Comparison of ENCODE assay signal across 20 mouse cellular contexts in the genomic region with DNA sequence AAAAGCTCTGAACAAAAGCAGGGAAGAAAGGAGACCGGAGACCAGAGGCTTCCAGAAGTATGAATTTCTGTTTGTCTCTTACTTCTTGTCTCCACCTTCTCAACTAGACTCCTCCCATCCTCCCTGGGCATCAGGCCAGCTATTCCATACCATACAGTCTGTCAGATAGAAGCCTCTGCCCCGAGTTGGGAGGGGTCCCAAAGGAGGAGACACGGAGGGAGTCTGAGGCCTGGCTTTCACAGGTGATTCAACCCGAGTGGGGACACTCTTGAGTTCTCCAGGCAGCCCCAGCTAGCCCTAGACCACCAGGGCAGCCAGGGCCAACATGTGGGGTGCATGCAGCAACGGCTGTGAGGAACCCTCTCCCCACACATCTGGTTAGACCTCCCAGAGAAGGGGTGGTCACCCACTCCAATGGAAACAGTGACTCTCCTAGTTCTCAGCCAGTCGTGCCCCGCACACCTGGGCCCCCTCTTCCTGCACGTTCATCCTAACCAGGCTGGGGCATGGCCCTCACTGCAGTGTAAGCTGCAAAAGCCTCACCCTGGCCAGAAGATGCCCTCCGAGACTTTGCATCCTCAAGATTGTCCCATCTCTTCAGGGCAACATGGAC. TPM values are rescaled to one million over a fixed set of nuclear protein-coding genes. Genes with fewer than 3 reads are reported as not detected.
A peak's percentile ranks its signal among the peaks of the same experiment; 100 is the strongest.
DNase-seq lines count a peak whose midpoint lies in the region; ATAC-seq and TF ChIP-seq lines count a peak whose summit lies in the region.
"Had no signal": no experiment of that assay in that cellular context is flagged by ENCODE, and none has a peak within 500 bp of the region (broad histone marks: within the 10 kb centered on the region; RNA-seq: fewer than 3 reads in every experiment).

No protein-coding gene starts in this region.

- no peak for DNase-seq in embryonic facial prominence, embryonic 10.5 days (ENCODE audit: low spot score)
- peak; percentile 33 for DNase-seq in kidney, postnatal 10 days
- no peak for DNase-seq in kidney, postnatal 36 days
- DNase-seq in brain, embryonic 14.5 days (ENCODE audit: low read depth), result peak; percentile 43
- peak; percentile 33 for DNase-seq in limb, embryonic 10.5 days (ENCODE audit: low spot score)
- no peak for DNase-seq in left cerebral cortex, adult 11 months (ENCODE audit: low spot score)
- DNase-seq: adrenal gland, adult 2 months; cerebellum, adult 11 months; cerebellum, postnatal 25 days; kidney, adult 11 months; kidney, postnatal 14 days; lung, postnatal 14 days had no signal

- H3K4me1 ChIP-seq in embryonic facial prominence, embryonic 12.5 days, result peaks cover 57% of the 10 kb centered on the region
- H3K4me1 ChIP-seq in embryonic facial prominence, embryonic 10.5 days, result peaks cover 81% of the 10 kb centered on the region
- H3K4me1 ChIP-seq in limb, embryonic 10.5 days, result peaks cover 84% of the 10 kb centered on the region
- H3K4me1 ChIP-seq in kidney, embryonic 14.5 days (ENCODE audit: control insufficient read depth, insufficient read depth, low read length), result peaks cover 36% of the 10 kb centered on the region

- no peak for TF ChIP-seq CTCF in brain, embryonic 14.5 days (IDR thresholded peaks at IDR 0.05; ENCODE audit: borderline replicate concordance, extremely low read depth, insufficient read depth, insufficient read length)

- H3K9ac ChIP-seq in embryonic facial prominence, embryonic 12.5 days, result no peak overlapping the region
- no peak overlapping the region; the same call in 1 of the 2 replicates for H3K9ac ChIP-seq in kidney, embryonic 14.5 days (ENCODE audit: low read depth, low read length)
- H3K9ac ChIP-seq: forebrain, embryonic 12.5 days; liver, embryonic 15.5 days; neural tube, embryonic 12.5 days had no signal

- no peaks in the 10 kb centered on the region for H3K9me3 ChIP-seq in embryonic facial prominence, embryonic 12.5 days
- no peaks in the 10 kb centered on the region for H3K9me3 ChIP-seq in embryonic facial prominence, embryonic 10.5 days
- no peaks in the 10 kb centered on the region for H3K9me3 ChIP-seq in limb, embryonic 10.5 days (replicated peaks)
- H3K9me3 ChIP-seq in kidney, embryonic 14.5 days (ENCODE audit: control insufficient read depth, low read length), result no peaks in the 10 kb centered on the region
- H3K9me3 ChIP-seq: forebrain, embryonic 12.5 days; liver, embryonic 15.5 days; neural tube, embryonic 12.5 days had no signal

- WGBS in embryonic facial prominence, embryonic 12.5 days, result 54% methylated on average over 9 of the region's 9 CpGs
- WGBS in embryonic facial prominence, embryonic 10.5 days, result 61% methylated on average over 9 of the region's 9 CpGs
- WGBS in limb, embryonic 10.5 days, result 71% methylated on average over 9 of the region's 9 CpGs
- 65% methylated on average over 9 of the region's 9 CpGs for WGBS in kidney, embryonic 14.5 days

- H3K4me2 ChIP-seq in embryonic facial prominence, embryonic 12.5 days (replicated peaks), result peak overlapping the region; percentile 25
- no peak overlapping the region for H3K4me2 ChIP-seq in kidney, embryonic 14.5 days (replicated peaks; ENCODE audit: low read depth, low read length)
- H3K4me2 ChIP-seq: forebrain, embryonic 12.5 days; heart, embryonic 11.5 days; liver, embryonic 15.5 days; neural tube, embryonic 12.5 days had no signal

- no peak for ATAC-seq in embryonic facial prominence, embryonic 12.5 days (ENCODE audit: insufficient number of reproducible peaks, insufficient read depth, low FRiP score, low TSS enrichment)
- no peak for ATAC-seq in kidney, embryonic 14.5 days (ENCODE audit: low FRiP score, low TSS enrichment)
- ATAC-seq: CD4-positive, CD25-positive, alpha-beta regulatory T cell, adult 4 months had no signal

- no peak overlapping the region for H3K4me3 ChIP-seq in embryonic facial prominence, embryonic 12.5 days
- H3K4me3 ChIP-seq in embryonic facial prominence, embryonic 10.5 days, result no peak overlapping the region
- H3K4me3 ChIP-seq in limb, embryonic 10.5 days, result peak overlapping the region; percentile 81; the same call in 1 of the 2 replicates
- no peak overlapping the region for H3K4me3 ChIP-seq in kidney, embryonic 14.5 days (ENCODE audit: low read length)
- H3K4me3 ChIP-seq: forebrain, embryonic 12.5 days; liver, embryonic 15.5 days; neural tube, embryonic 12.5 days had no signal

- no peak for TF ChIP-seq POLR2A in brain, embryonic 14.5 days (IDR thresholded peaks at IDR 0.05; ENCODE audit: borderline replicate concordance, extremely low read depth, insufficient read depth, insufficient read length, poor library complexity, severe bottlenecking)

- peaks cover 57% of the 10 kb centered on the region for H3K27me3 ChIP-seq in embryonic facial prominence, embryonic 12.5 days
- H3K27me3 ChIP-seq in embryonic facial prominence, embryonic 10.5 days (replicated peaks; ENCODE audit: low read depth, poor library complexity, severe bottlenecking), result peaks cover 100% of the 10 kb centered on the region
- H3K27me3 ChIP-seq in limb, embryonic 10.5 days (ENCODE audit: low read depth, poor library complexity, severe bottlenecking), result peaks cover 82% of the 10 kb centered on the region
- peaks cover 97% of the 10 kb centered on the region for H3K27me3 ChIP-seq in kidney, embryonic 14.5 days (ENCODE audit: control insufficient read depth, insufficient read depth, low read length)

- peaks cover 18% of the 10 kb centered on the region; the same call in 1 of the 2 replicates for H3K36me3 ChIP-seq in embryonic facial prominence, embryonic 12.5 days
- no peaks in the 10 kb centered on the region; the same call in 1 of the 2 replicates for H3K36me3 ChIP-seq in embryonic facial prominence, embryonic 10.5 days (replicated peaks)
- H3K36me3 ChIP-seq in limb, embryonic 10.5 days, result peaks cover 86% of the 10 kb centered on the region
- H3K36me3 ChIP-seq in kidney, embryonic 14.5 days (ENCODE audit: control insufficient read depth, insufficient read depth, low read length), result no peaks in the 10 kb centered on the region
- H3K36me3 ChIP-seq: forebrain, embryonic 12.5 days; G1E; liver, embryonic 15.5 days; neural tube, embryonic 12.5 days had no signal

- H3K27ac ChIP-seq in embryonic facial prominence, embryonic 12.5 days, result 0 out of 2 replicates have a peak overlapping the region, but pooled peaks have one; percentile 50
- no peak overlapping the region for H3K27ac ChIP-seq in embryonic facial prominence, embryonic 10.5 days (replicated peaks)
- H3K27ac ChIP-seq in limb, embryonic 10.5 days, result 0 out of 2 replicates have a peak overlapping the region, but pooled peaks have one; percentile 95
- H3K27ac ChIP-seq in kidney, embryonic 14.5 days (ENCODE audit: low read depth, low read length), result no peak overlapping the region
- H3K27ac ChIP-seq: forebrain, embryonic 12.5 days; liver, embryonic 15.5 days; neural tube, embryonic 12.5 days had no signal

RNA-seq across cellular contexts. Expression of a gene that starts 11.8 kb away (rescaled TPM):
- polyA plus RNA-seq in embryonic facial prominence, embryonic 12.5 days (2016; fragmentation: Nextera tagmentation; extraction: Ambion mirVana), result 24.6 and 24.9 TPM in 2 replicates
- polyA plus RNA-seq in embryonic facial prominence, embryonic 10.5 days (2016; fragmentation: Nextera tagmentation; extraction: Ambion mirVana), result 6.6 and 16.7 TPM in 2 replicates
- polyA plus RNA-seq in brain, embryonic 14.5 days (2012; rRNA removed), result 10.0 and 56.1 TPM in 2 replicates
- 32.7 and 47.1 TPM in 2 replicates for polyA plus RNA-seq in limb, embryonic 10.5 days (2016; fragmentation: Nextera tagmentation; extraction: Ambion mirVana)
- polyA plus RNA-seq in kidney, embryonic 14.5 days (2014; fragmentation: Nextera tagmentation; extraction: Ambion mirVana), result 4.4 and 6.7 TPM in 2 replicates

Comparison
In these comparisons a context has a peak if more than half of its experiments do, and no peak if none do; other contexts are left out.
1. H3K27ac ChIP-seq: peak in embryonic facial prominence, embryonic 12.5 days (single experiment) and limb, embryonic 10.5 days (single experiment); none in embryonic facial prominence, embryonic 10.5 days (single experiment) and kidney, embryonic 14.5 days (single experiment).
2. DNase-seq: peak in kidney, postnatal 10 days (single experiment), brain, embryonic 14.5 days (single experiment) and limb, embryonic 10.5 days (single experiment); none in embryonic facial prominence, embryonic 10.5 days (single experiment), kidney, postnatal 36 days (0 of 2) and left cerebral cortex, adult 11 months (single experiment).